Mouse (Mus musculus) spleen, postnatal 14 days (tissue): ENCODE measurements around the gene Mpp2.

Source experiments
- DNase-seq, 2 experiments: peaks; one replicate each; pipeline ENCODE4 v3.0.0; 2021 to 2022; ENCODE audit warnings: low spot score in 2 of 2

Mpp2 gene

GRCm38 (mm10) chr11:102036336-102036735, 52.0 kb downstream of the Mpp2 start:
- no peak for DNase-seq

GRCm38 (mm10) chr11:102035456-102035960, 52.8 kb downstream of the Mpp2 start:
- no peak for DNase-seq

GRCm38 (mm10) chr11:102034887-102035286, 53.4 kb downstream of the Mpp2 start:
- DNase-seq = no peak

GRCm38 (mm10) chr11:102033055-102033591, 55.2 kb downstream of the Mpp2 start:
- no peak for DNase-seq

- DNase-seq = no peak
Measured at GRCm38 (mm10) chr11:102031149-102031548, 57.2 kb downstream of the Mpp2 start.

- no peak for DNase-seq
Measured at GRCm38 (mm10) chr11:102029966-102030365, 58.3 kb downstream of the Mpp2 start.

GRCm38 (mm10) chr11:102029304-102029703, 59.0 kb downstream of the Mpp2 start:
- no peak for DNase-seq

GRCm38 (mm10) chr11:102028087-102028816, 60.1 kb downstream of the Mpp2 start, which contains the start of gene Mpp3:
Gene Mpp3 (minus strand): TSS chr11:102028461.
- no peak for DNase-seq

- DNase-seq = no peak
Measured at GRCm38 (mm10) chr11:102027361-102028017, 60.8 kb downstream of the Mpp2 start.

GRCm38 (mm10) chr11:102026694-102027360, 61.5 kb downstream of the Mpp2 start:
- no peak for DNase-seq

GRCm38 (mm10) chr11:102025991-102026660, 62.2 kb downstream of the Mpp2 start:
- DNase-seq = no peak

GRCm38 (mm10) chr11:102025354-102025753, 63.0 kb downstream of the Mpp2 start:
- no peak for DNase-seq

GRCm38 (mm10) chr11:102024875-102025274, 63.4 kb downstream of the Mpp2 start:
- no peak for DNase-seq

- no peak for DNase-seq
Measured at GRCm38 (mm10) chr11:102024084-102024758, 64.1 kb downstream of the Mpp2 start.

GRCm38 (mm10) chr11:102023406-102023805, 64.9 kb downstream of the Mpp2 start:
- no peak for DNase-seq

GRCm38 (mm10) chr11:102021196-102021595, 67.1 kb downstream of the Mpp2 start:
- no peak for DNase-seq

- no peak for DNase-seq
Measured at GRCm38 (mm10) chr11:102019736-102020135, 68.6 kb downstream of the Mpp2 start.

GRCm38 (mm10) chr11:102016136-102016535, 72.2 kb downstream of the Mpp2 start:
- no peak for DNase-seq

GRCm38 (mm10) chr11:102015472-102015871, 72.8 kb downstream of the Mpp2 start:
- peak in 1 of 2 experiments; percentile 9 for DNase-seq

GRCm38 (mm10) chr11:102013201-102013600, 75.1 kb downstream of the Mpp2 start:
- no peak for DNase-seq

- DNase-seq = no peak
Measured at GRCm38 (mm10) chr11:102011510-102011909, 76.8 kb downstream of the Mpp2 start.
